ENCODE assay signal across 26 mouse cellular contexts in the genomic region with DNA sequence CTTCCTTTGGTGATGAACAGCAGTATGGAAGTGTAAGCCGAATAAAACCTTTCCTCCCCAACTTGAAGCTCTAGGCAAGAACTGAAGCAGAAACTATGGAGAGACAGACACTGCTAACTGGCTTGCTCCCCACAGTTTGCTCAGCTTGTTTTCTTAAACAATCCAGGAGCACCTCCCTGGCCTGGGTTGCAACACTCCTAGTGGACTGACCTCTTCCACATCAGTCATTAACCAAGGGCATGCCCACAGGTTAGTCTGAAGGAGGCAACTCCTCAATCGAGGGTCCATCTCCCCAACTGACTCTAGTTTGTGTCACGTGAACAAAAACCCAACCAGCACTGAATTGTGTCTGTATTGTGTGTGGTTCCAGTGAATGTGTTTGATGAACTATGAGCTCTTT. TPM values are rescaled to one million over a fixed set of nuclear protein-coding genes. Genes with fewer than 3 reads are reported as not detected.
DNase-seq lines count a peak whose midpoint lies in the region; ATAC-seq and TF ChIP-seq lines count a peak whose summit lies in the region.
"Had no signal": no experiment of that assay in that cellular context is flagged by ENCODE, and none has a peak within 500 bp of the region (broad histone marks: within the 10 kb centered on the region; RNA-seq: fewer than 3 reads in every experiment).

No protein-coding gene starts in this region.

- H3K27ac ChIP-seq in liver, embryonic 13.5 days: no peak overlapping the region
- H3K27ac ChIP-seq in stomach, postnatal 0 days (replicated peaks): no peak overlapping the region
- H3K27ac ChIP-seq: gastrocnemius, adult 2 months; heart, embryonic 10.5 days; hindbrain, embryonic 15.5 days; lung, embryonic 15.5 days; midbrain, embryonic 12.5 days had no signal

- WGBS in liver, embryonic 13.5 days (ENCODE audit: insufficient replicate concordance): 27% methylated on average over 3 of the region's 3 CpGs
- WGBS in stomach, postnatal 0 days: 53% methylated on average over 3 of the region's 3 CpGs

- no peaks in the 10 kb centered on the region for H3K9me3 ChIP-seq in liver, embryonic 13.5 days (replicated peaks)
- no peaks in the 10 kb centered on the region for H3K9me3 ChIP-seq in stomach, postnatal 0 days (ENCODE audit: control insufficient read depth, low read length)
- H3K9me3 ChIP-seq: heart, embryonic 10.5 days; hindbrain, embryonic 15.5 days; lung, embryonic 15.5 days; midbrain, embryonic 12.5 days had no signal

- peak; percentile 25 to 48 for DNase-seq in lung, adult 18-20 months
- DNase-seq in lung, postnatal 14 days: no peak
- DNase-seq in liver, embryonic 13.5 days: no peak
- no peak for DNase-seq in stomach, postnatal 0 days (ENCODE audit: low spot score)
- no peak for DNase-seq in layer of hippocampus, postnatal 14 days (ENCODE audit: low spot score in 2 of 2)
- DNase-seq in urinary bladder, adult 2 months (ENCODE audit: low spot score): no peak

- peak; percentile 14 for ATAC-seq in inflammation-experienced regulatory T-cells, adult 6 months
- peak; percentile 73 for ATAC-seq in liver, embryonic 13.5 days (ENCODE audit: low read depth)
- ATAC-seq in stomach, postnatal 0 days (ENCODE audit: low FRiP score, low TSS enrichment): peak; percentile 67
- ATAC-seq: forebrain, embryonic 14.5 days; intestine, postnatal 0 days had no signal

- H3K4me3 ChIP-seq in liver, embryonic 13.5 days (replicated peaks): no peak overlapping the region
- H3K4me3 ChIP-seq in stomach, postnatal 0 days (ENCODE audit: low read depth, low read length): no peak overlapping the region
- H3K4me3 ChIP-seq: gastrocnemius, adult 2 months; heart, embryonic 10.5 days; hindbrain, embryonic 15.5 days; lung, embryonic 15.5 days; midbrain, embryonic 12.5 days had no signal

- no peak overlapping the region for H3K4me2 ChIP-seq in liver, embryonic 13.5 days
- no peak overlapping the region for H3K4me2 ChIP-seq in stomach, postnatal 0 days (replicated peaks; ENCODE audit: low read depth)
- H3K4me2 ChIP-seq: hindbrain, embryonic 15.5 days; lung, embryonic 15.5 days; midbrain, embryonic 12.5 days had no signal

- no peak for TF ChIP-seq CTCF in stomach, postnatal 0 days (IDR thresholded peaks at IDR 0.05; ENCODE audit: low read depth)

- no peaks in the 10 kb centered on the region for H3K27me3 ChIP-seq in liver, embryonic 13.5 days
- H3K27me3 ChIP-seq in stomach, postnatal 0 days (ENCODE audit: control insufficient read depth, insufficient read depth, low read length): no peaks in the 10 kb centered on the region
- H3K27me3 ChIP-seq: hindbrain, embryonic 15.5 days; lung, embryonic 15.5 days; midbrain, embryonic 12.5 days had no signal

- no peaks in the 10 kb centered on the region for H3K36me3 ChIP-seq in liver, embryonic 13.5 days
- H3K36me3 ChIP-seq in stomach, postnatal 0 days (ENCODE audit: control insufficient read depth, insufficient read depth, low read length): no peaks in the 10 kb centered on the region
- H3K36me3 ChIP-seq: heart, embryonic 10.5 days; hindbrain, embryonic 15.5 days; lung, embryonic 15.5 days; midbrain, embryonic 12.5 days had no signal

- no peak for TF ChIP-seq EP300 in stomach, postnatal 0 days (optimal IDR thresholded peaks at IDR 0.05)

- no peak overlapping the region for H3K9ac ChIP-seq in liver, embryonic 13.5 days
- H3K9ac ChIP-seq in stomach, postnatal 0 days (ENCODE audit: low read length): no peak overlapping the region
- H3K9ac ChIP-seq: hindbrain, embryonic 15.5 days; lung, embryonic 15.5 days; midbrain, embryonic 12.5 days had no signal

- peaks cover 21% of the 10 kb centered on the region for H3K4me1 ChIP-seq in liver, embryonic 13.5 days (replicated peaks)
- H3K4me1 ChIP-seq in stomach, postnatal 0 days (replicated peaks; ENCODE audit: control insufficient read depth, insufficient read depth): no peaks in the 10 kb centered on the region
- H3K4me1 ChIP-seq: hindbrain, embryonic 15.5 days; lung, embryonic 15.5 days; midbrain, embryonic 12.5 days had no signal

RNA-seq across cellular contexts. Expression of gene Nipal1, which starts 17.3 kb away (rescaled TPM):
- 10 to 100 TPM; 12.3 to 46.8 (median 34.3) TPM for polyA plus RNA-seq in inflammation-experienced regulatory T-cells, adult 6 months (2017; shearing (Covaris generic))
- polyA plus RNA-seq in liver, embryonic 13.5 days (2015; fragmentation: Nextera tagmentation; extraction: Ambion mirVana): 6.4 and 7.1 TPM in 2 replicates
- polyA plus RNA-seq in stomach, postnatal 0 days (2015; fragmentation: Nextera tagmentation; extraction: Ambion mirVana): 64.5 and 64.7 TPM in 2 replicates
- total RNA-seq in layer of hippocampus, postnatal 14 days (2021): not detected
- 10.3 and 11.8 TPM in 2 replicates for polyA plus RNA-seq in urinary bladder, adult 2 months (2012; rRNA removed)
- total RNA-seq: gastrocnemius, adult 2 months; layer of hippocampus, postnatal 25 days; left cerebral cortex, postnatal 10 days; MEL had no signal

RNA-seq across cellular contexts. Expression of gene Cnga1, which starts 20.8 kb away (rescaled TPM):
- polyA plus RNA-seq in inflammation-experienced regulatory T-cells, adult 6 months (2017; shearing (Covaris generic)): 1 to 10 TPM in 2 of 3 experiments, under 1 TPM in 1; 0.94 to 1.7 (median 1.3) TPM
- not detected in 2 replicates for polyA plus RNA-seq in liver, embryonic 13.5 days (2015; fragmentation: Nextera tagmentation; extraction: Ambion mirVana)
- polyA plus RNA-seq in stomach, postnatal 0 days (2015; fragmentation: Nextera tagmentation; extraction: Ambion mirVana): 0.06 TPM in 1 of 2 replicates, not detected in the other
- not detected for total RNA-seq in layer of hippocampus, postnatal 14 days (2021)
- polyA plus RNA-seq in urinary bladder, adult 2 months (2012; rRNA removed): not detected in 2 replicates
- total RNA-seq: adrenal gland, postnatal 25 days; gastrocnemius, adult 2 months; gastrocnemius, postnatal 4 days; heart, postnatal 4 days; layer of hippocampus, postnatal 25 days; left cerebral cortex, postnatal 10 days; MEL had no signal
- polyA plus RNA-seq: brain, embryonic 14.5 days; embryonic facial prominence, embryonic 14.5 days; forebrain, embryonic 14.5 days; frontal cortex, adult 2 months; heart, embryonic 10.5 days; heart, embryonic 16.5 days; hindbrain, embryonic 15.5 days; intestine, postnatal 0 days; limb, embryonic 11.5 days; midbrain, embryonic 12.5 days; stomach, embryonic 16.5 days had no signal

Comparison
In these comparisons a context has a peak if more than half of its experiments do, and no peak if none do; other contexts are left out.
1. DNase-seq: peak in lung, adult 18-20 months (2 of 2); none in lung, postnatal 14 days (single experiment), liver, embryonic 13.5 days (single experiment), stomach, postnatal 0 days (single experiment), layer of hippocampus, postnatal 14 days (0 of 2) and urinary bladder, adult 2 months (single experiment).
2. ATAC-seq: peak in every context shown above with its lines; median percentile 73 in liver, embryonic 13.5 days; 67 in stomach, postnatal 0 days; 14 in inflammation-experienced regulatory T-cells, adult 6 months.